Mouse (Mus musculus): Measurements from ENCODE around the gene Tap2. TPM values are rescaled to one million over a fixed set of nuclear protein-coding genes. Genes with fewer than 3 reads are reported as not detected.
"Not testable (repeated sequence)": the region's sequence is repeated elsewhere in the genome, so short reads cannot be mapped to it uniquely, and the experiment has no call there.

Gene Tap2
- polyA plus RNA-seq, 2 experiments = 2.4 to 2.9 TPM

DNA sequence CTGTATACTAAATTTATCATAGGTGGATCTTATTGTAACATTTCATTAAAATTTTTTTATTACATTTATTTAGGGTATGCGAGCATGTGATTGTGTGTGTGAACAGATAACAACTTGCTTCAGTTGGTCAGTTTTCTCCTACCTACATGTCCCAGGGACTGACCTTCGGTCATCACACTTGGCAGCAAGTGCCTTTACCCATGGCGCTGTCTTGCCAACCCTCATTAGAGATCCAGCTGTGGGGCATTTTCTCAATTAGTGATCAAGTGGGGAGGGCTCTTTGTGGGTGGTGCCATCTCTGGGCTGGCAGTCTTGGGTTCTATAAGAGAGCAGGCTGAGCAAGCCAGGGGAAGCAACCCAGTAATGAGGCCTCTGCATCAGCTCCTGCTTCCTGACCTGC is 21.5 kb downstream of the Tap2 start:
- no peak overlapping the region for H3K4me2 ChIP-seq (replicated peaks; ENCODE audit: low read depth, low read length, severe bottlenecking)
- H3K4me3 ChIP-seq (replicated peaks; ENCODE audit: low read length) = no peak overlapping the region
- DNase-seq (ENCODE audit: low spot score) (no peak), ATAC-seq (ENCODE audit: low FRiP score, low read depth) (no peak)
- H3K27ac ChIP-seq (replicated peaks; ENCODE audit: low read depth, low read length) = no peak overlapping the region
- H3K27me3 ChIP-seq (ENCODE audit: control insufficient read depth, insufficient read depth, low read length) = no peaks in the 10 kb centered on the region
- no peaks in the 10 kb centered on the region for H3K36me3 ChIP-seq (ENCODE audit: control insufficient read depth, insufficient read depth, low read length)
- no peaks in the 10 kb centered on the region for H3K4me1 ChIP-seq (ENCODE audit: control insufficient read depth, insufficient read depth, low read length)
- no peaks in the 10 kb centered on the region for H3K9me3 ChIP-seq (ENCODE audit: control insufficient read depth, low read length)
- TF ChIP-seq POLR2A (IDR thresholded peaks at IDR 0.05; ENCODE audit: borderline replicate concordance, extremely low read depth, insufficient read depth, insufficient read length) = no peak
- WGBS = 92% methylated on average over 3 of the region's 3 CpGs
- no peak overlapping the region for H3K9ac ChIP-seq (ENCODE audit: low read depth, low read length, severe bottlenecking)

DNA sequence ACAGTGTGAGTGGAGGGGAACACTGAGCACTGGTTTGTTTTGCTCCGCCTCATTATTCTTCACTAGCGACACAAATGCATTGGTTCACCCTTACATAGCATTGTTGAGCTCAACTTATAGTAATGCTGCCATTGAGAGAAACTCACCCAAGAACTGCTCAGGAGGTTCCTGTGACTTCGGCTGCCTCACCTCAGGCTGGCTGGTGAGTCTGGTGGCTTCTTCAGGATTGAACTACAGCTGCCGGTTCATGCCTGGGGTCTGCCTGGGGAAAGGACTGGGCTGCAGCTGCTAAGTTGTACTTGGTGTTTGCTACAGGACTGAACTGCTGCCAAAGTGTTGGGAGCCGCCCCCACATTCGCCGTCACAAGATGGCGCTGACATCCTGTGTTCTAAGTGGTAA is 22.1 kb downstream of the Tap2 start:
- Histone ChIP-seq H3K36me3 (ENCODE audit: control insufficient read depth, insufficient read depth, low read length) (no peaks in the 10 kb centered on the region), H3K27me3 (ENCODE audit: control insufficient read depth, insufficient read depth, low read length) (no peaks in the 10 kb centered on the region), H3K4me3 (replicated peaks; ENCODE audit: low read length) (no peak overlapping the region), H3K27ac (replicated peaks; ENCODE audit: low read depth, low read length) (no peak overlapping the region), H3K4me2 (replicated peaks; ENCODE audit: low read depth, low read length, severe bottlenecking) (no peak overlapping the region), H3K4me1 (ENCODE audit: control insufficient read depth, insufficient read depth, low read length) (no peaks in the 10 kb centered on the region), H3K9ac (ENCODE audit: low read depth, low read length, severe bottlenecking) (no peak overlapping the region), H3K9me3 (ENCODE audit: control insufficient read depth, low read length) (no peaks in the 10 kb centered on the region)
- ATAC-seq (ENCODE audit: low FRiP score, low read depth) = no peak
- no peak for TF ChIP-seq POLR2A (IDR thresholded peaks at IDR 0.05; ENCODE audit: borderline replicate concordance, extremely low read depth, insufficient read depth, insufficient read length)
- no peak for DNase-seq (ENCODE audit: low spot score)
- 94% methylated on average over 8 of the region's 8 CpGs for WGBS

DNA sequence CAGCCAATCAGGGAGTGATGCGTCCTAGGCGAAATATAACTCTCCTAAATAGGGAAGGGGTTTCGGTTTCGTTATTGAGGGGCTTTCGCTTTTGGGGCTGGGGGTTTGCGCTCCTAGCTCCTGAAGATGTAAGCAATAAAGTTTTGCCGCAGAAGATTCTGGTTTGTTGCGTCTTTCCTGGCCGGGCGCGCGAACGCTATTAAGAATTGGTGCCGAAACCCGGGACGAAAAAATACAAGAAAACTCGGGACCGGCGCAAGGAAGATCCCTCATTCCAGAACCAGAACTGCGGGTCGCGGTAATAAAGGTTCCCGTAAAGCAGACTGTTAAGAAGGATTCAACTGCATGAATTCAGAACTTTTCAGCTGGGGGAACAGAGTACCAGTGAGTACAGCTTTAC is 22.6 kb downstream of the Tap2 start:
- 95% methylated on average over 13 of the region's 23 CpGs for WGBS

DNA sequence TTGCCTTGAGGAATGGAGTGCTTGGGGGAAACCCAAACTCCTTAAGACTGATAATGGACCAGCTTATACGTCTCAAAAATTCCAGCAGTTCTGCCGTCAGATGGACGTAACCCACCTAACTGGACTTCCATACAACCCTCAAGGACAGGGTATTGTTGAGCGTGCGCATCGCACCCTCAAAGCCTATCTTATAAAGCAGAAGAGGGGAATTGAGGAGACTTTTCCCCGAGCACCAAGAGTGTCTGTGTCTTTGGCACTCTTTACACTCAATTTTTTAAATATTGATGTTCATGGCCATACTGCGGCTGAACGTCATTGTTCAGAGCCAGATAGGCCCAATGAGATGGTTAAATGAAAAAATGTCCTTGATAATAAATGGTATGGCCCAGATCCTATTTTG is 27.6 kb downstream of the Tap2 start:
- H3K36me3 ChIP-seq (ENCODE audit: control insufficient read depth, insufficient read depth, low read length); H3K4me2 ChIP-seq (replicated peaks; ENCODE audit: low read depth, low read length, severe bottlenecking); H3K27ac ChIP-seq (replicated peaks; ENCODE audit: low read depth, low read length); ATAC-seq (ENCODE audit: low FRiP score, low read depth); H3K9me3 ChIP-seq (ENCODE audit: control insufficient read depth, low read length); H3K27me3 ChIP-seq (ENCODE audit: control insufficient read depth, insufficient read depth, low read length); H3K4me1 ChIP-seq (ENCODE audit: control insufficient read depth, insufficient read depth, low read length); H3K4me3 ChIP-seq (replicated peaks; ENCODE audit: low read length); H3K9ac ChIP-seq (ENCODE audit: low read depth, low read length, severe bottlenecking); DNase-seq (ENCODE audit: low spot score): not testable (repeated sequence)
- WGBS = 80% methylated on average over 1 of the region's 9 CpGs

More for the DNA sequence above, 22.6 kb downstream of the Tap2 start:
- DNase-seq (ENCODE audit: low spot score); H3K27me3 ChIP-seq (ENCODE audit: control insufficient read depth, insufficient read depth, low read length); H3K4me2 ChIP-seq (replicated peaks; ENCODE audit: low read depth, low read length, severe bottlenecking); H3K9ac ChIP-seq (ENCODE audit: low read depth, low read length, severe bottlenecking); H3K4me3 ChIP-seq (replicated peaks; ENCODE audit: low read length); H3K36me3 ChIP-seq (ENCODE audit: control insufficient read depth, insufficient read depth, low read length); H3K27ac ChIP-seq (replicated peaks; ENCODE audit: low read depth, low read length); H3K4me1 ChIP-seq (ENCODE audit: control insufficient read depth, insufficient read depth, low read length); H3K9me3 ChIP-seq (ENCODE audit: control insufficient read depth, low read length); ATAC-seq (ENCODE audit: low FRiP score, low read depth): not testable (repeated sequence)

DNA sequence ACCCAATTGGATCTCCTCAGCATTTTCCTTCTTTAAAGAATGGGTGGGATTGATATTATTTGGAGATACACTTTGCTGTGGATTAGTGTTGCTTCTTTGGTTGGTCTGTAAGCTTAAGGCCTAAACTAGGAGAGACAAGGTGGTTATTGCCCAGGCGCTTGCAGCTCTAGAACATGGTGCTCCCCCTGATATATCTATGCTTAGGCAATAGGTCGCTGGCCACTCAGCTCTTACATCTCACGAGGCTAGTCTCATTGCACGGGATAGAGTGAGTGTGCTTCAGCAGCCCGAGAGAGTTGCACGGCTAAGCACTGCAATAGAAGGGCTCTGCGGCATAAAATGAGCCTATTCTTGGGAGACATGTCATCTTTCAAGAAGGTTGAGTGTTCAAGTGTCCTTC is 28.7 kb downstream of the Tap2 start:
- not testable (repeated sequence) for H3K9ac ChIP-seq (ENCODE audit: low read depth, low read length, severe bottlenecking); H3K9me3 ChIP-seq (ENCODE audit: control insufficient read depth, low read length); H3K4me2 ChIP-seq (replicated peaks; ENCODE audit: low read depth, low read length, severe bottlenecking); H3K4me1 ChIP-seq (ENCODE audit: control insufficient read depth, insufficient read depth, low read length); H3K27me3 ChIP-seq (ENCODE audit: control insufficient read depth, insufficient read depth, low read length); DNase-seq (ENCODE audit: low spot score); H3K4me3 ChIP-seq (replicated peaks; ENCODE audit: low read length); H3K27ac ChIP-seq (replicated peaks; ENCODE audit: low read depth, low read length); ATAC-seq (ENCODE audit: low FRiP score, low read depth); H3K36me3 ChIP-seq (ENCODE audit: control insufficient read depth, insufficient read depth, low read length)
- 86% methylated on average over 4 of the region's 7 CpGs for WGBS

DNA sequence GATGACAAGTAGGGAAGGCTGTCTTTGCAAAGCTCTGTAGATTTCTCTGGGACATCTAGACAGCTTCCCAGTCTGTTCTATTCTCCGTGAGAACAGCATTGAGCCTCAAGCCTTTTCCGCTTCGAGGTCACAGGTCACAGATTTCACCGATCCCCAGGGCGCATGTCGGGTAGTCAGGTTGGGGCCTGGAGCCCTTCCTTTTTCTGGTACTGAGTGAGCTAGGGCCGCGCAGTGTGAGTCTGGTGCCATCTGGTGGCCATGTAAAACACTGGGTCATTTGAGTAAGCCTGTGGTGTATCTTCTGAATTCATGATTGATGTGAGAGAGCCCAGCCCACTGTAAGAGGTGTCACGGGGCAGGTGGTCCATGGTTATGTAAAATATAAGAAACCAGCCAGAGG is 31.6 kb downstream of the Tap2 start:
- 50% methylated on average over 9 of the region's 9 CpGs for WGBS
- no peaks in the 10 kb centered on the region for H3K27me3 ChIP-seq (ENCODE audit: control insufficient read depth, insufficient read depth, low read length)
- ATAC-seq (ENCODE audit: low FRiP score, low read depth) (no peak), DNase-seq (ENCODE audit: low spot score) (peak; percentile 58)
- TF ChIP-seq POLR2A (IDR thresholded peaks at IDR 0.05; ENCODE audit: borderline replicate concordance, extremely low read depth, insufficient read depth, insufficient read length) = no peak
- H3K9ac ChIP-seq (ENCODE audit: low read depth, low read length, severe bottlenecking) = no peak overlapping the region
- no peaks in the 10 kb centered on the region for H3K4me1 ChIP-seq (ENCODE audit: control insufficient read depth, insufficient read depth, low read length)
- H3K36me3 ChIP-seq (ENCODE audit: control insufficient read depth, insufficient read depth, low read length) = no peaks in the 10 kb centered on the region
- H3K9me3 ChIP-seq (ENCODE audit: control insufficient read depth, low read length) = no peaks in the 10 kb centered on the region
- no peak overlapping the region for H3K4me3 ChIP-seq (replicated peaks; ENCODE audit: low read length)
- no peak overlapping the region for H3K27ac ChIP-seq (replicated peaks; ENCODE audit: low read depth, low read length)
- H3K4me2 ChIP-seq (replicated peaks; ENCODE audit: low read depth, low read length, severe bottlenecking) = no peak overlapping the region

Data from limb, embryonic 14.5 days (tissue).